Comparison of ENCODE assay signal across 14 mouse cellular contexts in the genomic region with DNA sequence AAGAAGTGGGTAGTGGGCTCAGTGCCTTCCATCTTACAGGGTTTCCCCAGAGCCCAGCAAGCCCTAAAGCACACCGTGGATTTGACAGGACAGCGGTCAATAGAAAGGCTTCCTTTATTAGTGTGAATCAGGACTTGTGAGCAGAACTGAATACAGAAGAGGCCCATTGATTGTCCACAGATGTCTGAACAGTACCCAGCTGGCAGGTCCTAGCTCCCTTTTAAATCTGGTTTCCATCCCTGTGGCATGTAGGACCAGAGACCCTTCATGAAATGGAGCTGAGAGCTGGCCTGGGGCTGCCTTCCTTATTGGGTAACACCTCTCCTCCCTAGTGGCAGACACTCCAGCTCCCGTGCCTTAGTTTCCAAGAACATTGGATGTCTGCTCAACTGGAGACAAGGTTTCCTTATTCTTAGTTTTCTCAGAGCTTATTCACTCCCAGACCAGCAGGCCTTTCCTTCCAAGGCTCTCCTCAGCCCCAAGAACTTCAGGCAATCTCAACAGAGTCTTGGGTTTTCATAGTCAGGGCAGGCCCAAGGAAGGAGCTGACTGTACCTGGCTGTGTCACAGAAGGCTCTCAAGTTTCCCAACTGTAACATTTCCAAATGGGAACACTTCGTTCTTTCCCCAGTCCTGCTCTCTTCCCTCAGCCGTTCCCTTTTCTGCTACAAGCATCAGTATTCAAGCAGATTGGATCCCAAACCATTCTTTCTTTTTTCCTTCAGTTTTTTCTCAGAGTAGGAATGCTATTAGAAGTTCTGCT.
DNase-seq lines count a peak whose midpoint lies in the region; ATAC-seq lines count a peak whose summit lies in the region.
"Had no signal": no experiment of that assay in that cellular context is flagged by ENCODE, and none has a peak within 500 bp of the region (broad histone marks: within the 10 kb centered on the region; RNA-seq: fewer than 3 reads in every experiment).

No protein-coding gene starts in this region.

- H3K4me1 ChIP-seq in heart, embryonic 10.5 days = peaks cover 6% of the 10 kb centered on the region; the same call in 1 of the 2 replicates
- no peaks in the 10 kb centered on the region for H3K4me1 ChIP-seq in limb, embryonic 15.5 days
- H3K4me1 ChIP-seq in limb, embryonic 10.5 days = peaks cover 5% of the 10 kb centered on the region; the same call in 1 of the 2 replicates
- H3K4me1 ChIP-seq: neural tube, embryonic 13.5 days had no signal

- H3K36me3 ChIP-seq in heart, embryonic 10.5 days = no peaks in the 10 kb centered on the region
- H3K36me3 ChIP-seq in limb, embryonic 15.5 days = no peaks in the 10 kb centered on the region
- no peaks in the 10 kb centered on the region for H3K36me3 ChIP-seq in limb, embryonic 10.5 days
- H3K36me3 ChIP-seq: neural tube, embryonic 13.5 days had no signal

- no peaks in the 10 kb centered on the region for H3K9me3 ChIP-seq in heart, embryonic 10.5 days
- H3K9me3 ChIP-seq in limb, embryonic 15.5 days = no peaks in the 10 kb centered on the region
- H3K9me3 ChIP-seq in limb, embryonic 10.5 days (replicated peaks) = no peaks in the 10 kb centered on the region
- H3K9me3 ChIP-seq: neural tube, embryonic 13.5 days had no signal

- ATAC-seq in limb, embryonic 15.5 days (ENCODE audit: insufficient number of reproducible peaks, low FRiP score, low TSS enrichment, low read depth) = 0 out of 2 replicates have a peak, but pooled peaks have one; percentile 7

- no peak overlapping the region for H3K4me3 ChIP-seq in heart, embryonic 10.5 days
- H3K4me3 ChIP-seq in limb, embryonic 15.5 days = no peak overlapping the region
- no peak overlapping the region for H3K4me3 ChIP-seq in limb, embryonic 10.5 days
- H3K4me3 ChIP-seq: neural tube, embryonic 13.5 days had no signal

- no peaks in the 10 kb centered on the region for H3K27me3 ChIP-seq in heart, embryonic 10.5 days (ENCODE audit: insufficient read depth, poor library complexity, severe bottlenecking)
- no peaks in the 10 kb centered on the region for H3K27me3 ChIP-seq in limb, embryonic 15.5 days
- H3K27me3 ChIP-seq in limb, embryonic 10.5 days (ENCODE audit: low read depth, poor library complexity, severe bottlenecking) = no peaks in the 10 kb centered on the region
- H3K27me3 ChIP-seq: neural tube, embryonic 13.5 days had no signal

- H3K9ac ChIP-seq in limb, embryonic 15.5 days = no peak overlapping the region
- H3K9ac ChIP-seq: neural tube, embryonic 13.5 days had no signal

- H3K4me2 ChIP-seq in limb, embryonic 15.5 days = no peak overlapping the region
- H3K4me2 ChIP-seq: neural tube, embryonic 13.5 days had no signal

- 86% methylated on average over 5 of the region's 5 CpGs for WGBS in heart, embryonic 10.5 days
- WGBS in limb, embryonic 15.5 days = 77% methylated on average over 5 of the region's 5 CpGs
- 91% methylated on average over 5 of the region's 5 CpGs for WGBS in limb, embryonic 10.5 days

- peak; percentile 34 for DNase-seq in cerebellum, adult 9-11 months
- no peak for DNase-seq in cerebellum, postnatal 36 days
- DNase-seq in heart, embryonic 10.5 days (ENCODE audit: low spot score) = peak; percentile 53
- DNase-seq in heart, postnatal 4 days = no peak
- DNase-seq in limb, embryonic 10.5 days (ENCODE audit: low spot score) = no peak
- DNase-seq in skeletal muscle tissue, adult 2 months (ENCODE audit: low read depth, low spot score) = peak; percentile 81
- DNase-seq: adrenal gland, adult 2 months; heart, postnatal 14 days; kidney, adult 18-20 months; kidney, postnatal 14 days; lung, adult 18-20 months; thymus, postnatal 4 days had no signal

- no peak overlapping the region for H3K27ac ChIP-seq in heart, embryonic 10.5 days
- no peak overlapping the region for H3K27ac ChIP-seq in limb, embryonic 15.5 days
- no peak overlapping the region for H3K27ac ChIP-seq in limb, embryonic 10.5 days
- H3K27ac ChIP-seq: neural tube, embryonic 13.5 days had no signal

Comparison
In these comparisons a context has a peak if more than half of its experiments do, and no peak if none do; other contexts are left out.
1. DNase-seq: peak in cerebellum, adult 9-11 months (single experiment), heart, embryonic 10.5 days (single experiment) and skeletal muscle tissue, adult 2 months (single experiment); none in cerebellum, postnatal 36 days (0 of 2), heart, postnatal 4 days (single experiment) and limb, embryonic 10.5 days (single experiment).